Mouse (Mus musculus) cerebellum, postnatal 10 days (tissue): ENCODE results near the gene Cpa1.

Source experiments
- DNase-seq, 2 experiments: peaks; one replicate each; pipeline ENCODE4 v3.0.0; 2021; ENCODE audit warnings: mixed read lengths in 2 of 2

Cpa1 gene

DNA sequence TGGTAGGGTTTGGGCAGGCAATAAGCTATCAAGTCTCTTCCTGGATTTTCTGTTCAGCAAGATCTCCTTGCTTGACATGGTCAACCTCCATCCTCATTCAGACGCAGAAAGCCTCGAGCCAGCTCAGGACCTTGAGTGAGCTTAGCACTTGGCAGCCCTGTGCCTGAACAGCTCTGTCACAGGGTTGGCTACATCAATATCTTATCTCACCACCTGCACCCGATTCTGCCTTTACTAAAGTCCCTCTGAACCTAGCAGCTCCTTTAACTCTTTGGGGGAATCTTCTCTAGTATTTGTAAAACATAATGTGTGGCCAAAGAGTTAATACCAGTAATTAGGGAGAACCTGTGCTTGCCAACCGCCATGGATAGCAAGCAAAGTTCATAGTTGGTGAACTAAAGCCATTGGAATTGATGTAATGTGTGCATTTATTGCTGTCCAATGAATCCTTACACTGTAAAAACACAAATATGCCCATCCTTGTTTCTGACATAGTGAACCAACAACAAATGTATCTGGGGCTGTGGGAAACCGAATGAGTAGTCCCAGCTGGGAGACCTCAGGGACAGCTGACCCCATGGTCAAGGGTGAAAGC lies at the start of gene Cpa1:
Gene Cpa1, plus strand, starts transcription at position 545 of the 595 bp plus-strand sequence.
- no peak for DNase-seq

DNA sequence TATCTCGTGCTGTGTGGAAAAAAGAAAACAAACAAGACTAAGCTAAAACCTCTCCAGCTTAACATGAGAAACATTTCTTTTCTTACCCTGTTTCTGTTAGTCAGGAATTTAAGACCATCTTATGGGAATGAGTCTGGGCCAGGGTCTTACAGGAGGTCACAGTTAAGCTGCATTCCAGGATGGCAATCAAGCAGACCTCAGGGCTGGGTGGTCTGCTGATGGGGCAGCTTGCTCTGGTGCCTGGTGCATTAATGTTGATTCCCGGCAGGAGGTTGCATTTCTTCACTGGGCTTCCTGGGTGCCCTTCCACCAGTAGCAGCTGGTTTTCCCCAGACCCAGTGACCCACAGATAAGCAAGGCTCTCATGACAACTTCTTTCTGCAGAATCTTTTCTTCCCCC lies 49.2 kb upstream of the Cpa1 start:
- no peak for DNase-seq

DNA sequence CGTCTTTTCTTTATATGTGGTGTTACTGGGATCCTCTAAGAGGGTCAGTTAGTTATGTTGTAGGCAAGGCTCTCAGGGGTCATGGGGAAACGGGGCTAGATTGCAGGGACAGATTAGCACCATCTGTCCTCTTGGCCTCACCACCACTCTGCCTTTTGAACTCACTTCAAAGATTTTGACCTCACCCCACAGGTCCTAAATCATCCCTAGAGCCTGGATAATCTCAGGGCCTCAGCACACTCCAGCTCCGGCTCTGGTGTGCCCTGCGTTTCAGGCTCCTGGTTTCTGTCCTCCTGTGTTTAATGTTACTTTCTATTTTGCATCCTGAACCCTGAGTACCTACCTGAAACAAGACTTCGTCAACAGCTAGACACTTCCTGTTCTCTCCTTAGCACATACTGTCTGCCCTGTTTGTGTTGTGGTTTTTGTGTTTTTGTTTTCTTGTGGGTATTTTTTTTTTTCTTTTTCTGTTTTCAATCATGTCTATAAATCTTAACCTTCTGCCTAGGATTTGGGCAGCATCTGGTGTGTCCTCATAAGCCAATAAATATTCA lies 47.1 kb upstream of the Cpa1 start:
- no peak for DNase-seq

DNA sequence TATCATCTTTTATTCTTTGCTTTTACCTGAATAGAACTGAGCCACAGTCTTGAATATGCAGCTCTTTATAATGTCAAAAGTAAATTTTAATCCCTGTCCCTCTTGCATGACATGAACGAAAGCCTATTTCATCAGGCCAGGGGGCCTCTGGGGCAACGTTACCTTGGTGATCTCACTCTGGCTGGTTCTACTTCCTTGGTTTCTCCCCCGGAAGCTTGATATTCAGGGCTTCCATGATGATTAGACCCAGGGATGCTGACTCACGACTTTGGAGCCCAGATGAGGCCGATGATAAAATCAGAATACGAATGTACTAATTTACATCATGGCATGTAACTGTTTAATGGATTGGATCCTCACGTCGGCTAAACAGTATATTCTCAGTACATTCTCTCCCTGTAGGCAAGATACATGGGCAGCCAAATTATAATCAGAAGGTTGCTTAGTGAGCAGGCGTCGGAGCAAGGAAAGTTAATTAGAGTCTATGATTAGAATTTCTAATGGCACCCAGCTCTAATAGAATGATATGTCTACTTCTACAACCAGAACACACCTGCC lies 46.5 kb upstream of the Cpa1 start:
- DNase-seq, result no peak

DNA sequence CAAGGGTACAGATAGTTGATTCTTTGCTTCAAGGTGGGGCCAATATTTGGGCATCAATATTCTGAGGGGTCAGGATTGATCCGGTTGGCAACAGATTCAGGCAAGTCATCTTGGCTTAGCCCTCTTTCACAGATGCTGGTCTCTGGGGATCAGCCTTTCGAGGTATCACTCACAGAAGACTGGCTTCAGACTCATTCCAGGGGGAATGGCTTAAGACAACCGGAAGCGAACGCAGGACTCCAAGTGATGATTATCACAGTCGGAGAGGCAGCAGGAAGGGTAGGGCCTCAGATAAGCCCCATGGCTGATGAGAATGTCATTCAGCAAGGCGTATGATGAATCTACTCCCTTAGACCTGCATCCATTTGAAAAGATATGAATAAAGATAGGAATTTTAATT lies 44.7 kb upstream of the Cpa1 start:
- DNase-seq, result no peak

DNA sequence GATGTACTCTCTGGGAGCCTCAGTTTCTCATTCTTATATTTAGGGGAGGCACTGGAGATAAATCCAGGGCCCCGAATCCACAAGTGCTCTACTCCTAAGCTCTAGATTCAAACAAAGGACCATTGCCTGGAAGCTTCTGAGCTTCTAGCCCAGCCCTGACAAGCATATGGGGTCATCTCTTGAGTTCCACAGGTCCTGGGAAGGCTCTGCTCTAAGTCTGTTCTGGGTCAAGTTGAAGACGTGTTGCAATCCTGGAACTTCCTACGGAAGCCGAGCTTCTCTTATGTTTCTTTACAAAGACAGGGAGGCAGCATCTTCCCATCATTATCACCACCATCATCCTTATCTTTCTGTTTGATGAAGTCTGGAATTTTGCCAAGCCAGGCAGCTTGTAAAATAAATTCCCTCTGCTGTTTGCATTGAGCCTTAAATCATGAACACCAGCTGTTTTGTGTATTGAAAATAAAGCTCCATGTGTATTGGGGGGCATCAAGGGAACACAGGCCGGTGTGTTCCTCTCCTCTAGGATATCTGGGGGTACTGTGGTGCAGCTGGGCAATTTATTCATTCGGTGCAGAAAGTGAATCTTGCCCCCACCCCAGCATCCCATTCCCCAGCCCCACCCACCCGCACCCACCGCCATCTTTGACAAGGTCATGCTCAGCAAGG lies 42.7 kb upstream of the Cpa1 start:
- no peak for DNase-seq

DNA sequence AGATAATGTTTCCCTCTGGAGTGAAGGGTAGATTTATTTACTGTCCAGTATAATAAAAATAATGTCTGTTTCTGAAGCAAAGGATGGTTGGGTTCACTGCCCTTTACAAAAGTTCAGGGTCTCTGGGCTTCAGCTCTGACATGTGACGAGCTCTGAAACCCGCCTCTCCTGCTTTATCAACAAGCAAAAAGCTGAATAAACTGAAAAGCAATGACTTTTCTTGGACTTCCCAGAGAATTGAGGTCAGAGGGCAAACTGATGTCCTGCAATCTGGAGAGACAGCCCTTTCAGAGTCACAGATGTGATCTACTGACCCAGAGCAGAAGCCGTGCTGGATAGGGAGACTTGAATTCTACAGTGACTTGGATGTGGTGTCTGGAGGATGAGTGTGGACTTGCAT lies 39.0 kb upstream of the Cpa1 start:
- no peak for DNase-seq

DNA sequence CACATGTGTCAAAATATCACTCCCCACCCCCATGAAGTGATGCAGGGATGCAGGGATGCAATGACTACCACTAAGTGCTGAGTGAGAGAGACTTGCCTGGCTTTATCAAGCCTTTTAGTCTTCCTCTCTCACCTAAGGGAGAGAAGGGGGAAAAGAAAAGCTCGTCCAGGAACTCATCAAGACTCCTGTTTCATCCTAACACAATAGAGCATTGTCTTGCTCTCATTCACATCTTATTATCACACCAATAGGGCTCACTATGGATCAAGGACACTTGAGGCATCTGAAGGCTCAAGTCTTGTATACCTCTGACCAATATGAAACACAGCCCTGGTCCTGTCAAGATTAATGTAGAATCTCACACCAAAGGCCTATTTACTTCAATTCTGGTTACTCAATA lies 38.0 kb upstream of the Cpa1 start:
- no peak for DNase-seq

DNA sequence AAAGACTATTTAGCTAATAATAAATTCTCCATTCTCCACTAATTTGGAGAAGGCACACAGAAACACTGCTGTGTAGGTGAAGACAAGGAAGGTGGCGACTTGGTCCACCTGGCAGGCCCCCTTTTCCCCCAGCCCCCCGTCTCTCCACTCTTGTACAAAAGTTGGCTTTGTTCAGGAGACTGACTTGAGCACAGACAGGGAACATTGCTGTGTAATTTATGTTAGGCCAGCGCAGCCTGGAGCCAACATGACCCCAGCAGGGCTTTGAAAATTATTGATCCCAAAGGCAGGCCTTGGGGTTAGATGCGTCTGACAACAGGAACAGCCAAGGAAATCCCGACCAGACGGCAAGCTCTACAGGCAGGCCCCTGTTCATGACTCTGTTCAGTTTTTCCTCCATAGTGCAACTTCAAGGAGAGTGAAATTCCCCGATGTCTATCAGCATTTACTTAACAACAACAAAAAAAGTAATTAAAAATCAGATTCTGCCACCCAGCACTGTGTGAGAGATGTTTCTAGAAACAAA lies 34.6 kb upstream of the Cpa1 start:
- DNase-seq, result no peak

DNA sequence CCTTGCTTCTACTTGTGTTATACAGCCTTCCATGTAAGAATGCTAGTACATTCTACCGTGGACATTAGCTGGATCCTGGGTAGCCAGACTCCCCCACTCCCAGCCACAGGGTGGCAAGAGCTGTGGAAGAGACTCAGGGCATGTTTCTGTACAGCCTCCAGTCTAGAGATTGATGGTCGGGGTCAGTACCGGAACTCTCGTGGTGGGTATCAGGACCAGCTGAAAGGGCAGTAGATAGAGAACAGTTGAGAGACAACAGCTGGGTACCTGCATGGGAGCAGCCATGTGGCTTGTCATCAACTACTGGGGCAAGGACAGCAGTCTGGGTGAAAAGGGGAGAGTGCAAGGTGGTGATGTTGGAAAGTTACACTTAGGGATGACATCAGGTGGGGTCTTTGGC lies 33.9 kb upstream of the Cpa1 start:
- DNase-seq, result no peak

DNA sequence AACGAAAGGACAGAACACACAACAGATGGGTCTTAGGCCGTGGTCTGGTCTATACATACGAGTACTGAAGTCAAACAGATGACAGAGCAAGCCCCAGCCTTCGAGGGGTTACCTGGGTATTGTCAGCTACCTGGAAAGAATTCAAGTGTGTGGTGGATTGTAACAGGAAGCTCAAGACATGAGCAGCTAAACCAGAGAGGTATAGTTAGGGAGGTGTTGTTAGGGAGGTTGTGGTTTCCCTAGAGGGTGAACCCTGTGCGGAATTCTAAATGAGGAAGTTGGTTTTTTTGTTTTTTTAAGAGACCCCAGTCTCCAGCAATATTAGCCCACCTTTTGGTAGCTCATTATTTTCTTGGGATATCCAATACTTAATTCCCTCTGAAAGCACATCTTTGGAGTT lies 33.3 kb upstream of the Cpa1 start:
- no peak for DNase-seq

DNA sequence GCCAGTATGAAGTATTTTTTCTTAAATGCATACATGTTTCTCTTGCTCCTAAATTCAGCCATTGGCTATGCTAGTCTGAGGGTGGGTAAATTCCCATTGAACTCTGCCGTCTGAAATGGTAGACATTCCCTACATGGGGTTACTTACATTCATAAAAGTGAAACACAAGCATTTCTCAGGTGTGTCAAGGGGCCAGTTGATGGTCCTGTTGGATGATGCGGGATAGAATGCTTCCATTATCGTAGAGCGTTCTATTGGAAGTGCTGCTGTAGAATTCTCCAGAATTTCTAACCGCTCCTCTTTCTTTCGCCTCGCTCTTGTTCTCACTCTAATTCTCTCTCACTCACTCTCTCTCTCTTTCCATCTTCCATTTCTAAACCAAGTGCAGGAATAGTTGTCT lies 28.3 kb upstream of the Cpa1 start, which contains the start of gene Cpa5:
Gene Cpa5, plus strand, starts transcription at position 301 of the 400 bp plus-strand sequence.
- DNase-seq, result no peak

DNA sequence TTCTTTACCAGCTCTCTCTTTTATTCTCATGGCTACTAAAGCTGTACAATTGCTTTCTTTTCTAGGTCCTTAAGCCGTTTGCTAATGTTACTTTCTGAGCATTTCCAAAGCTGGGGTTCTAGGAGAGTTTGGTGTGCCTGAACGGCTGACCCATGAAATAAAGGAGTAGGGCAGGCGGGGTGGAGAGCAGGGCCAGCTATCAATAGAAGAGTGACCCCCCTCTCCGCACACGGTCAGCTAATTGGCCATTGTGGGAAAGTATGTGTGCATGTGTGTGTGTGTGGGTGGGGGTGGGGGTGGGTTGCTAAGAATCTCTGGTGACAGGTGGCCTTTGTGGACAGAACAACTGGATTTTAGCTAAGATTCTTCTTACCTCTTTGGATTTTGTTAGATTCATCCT lies 27.8 kb upstream of the Cpa1 start:
- no peak for DNase-seq

DNA sequence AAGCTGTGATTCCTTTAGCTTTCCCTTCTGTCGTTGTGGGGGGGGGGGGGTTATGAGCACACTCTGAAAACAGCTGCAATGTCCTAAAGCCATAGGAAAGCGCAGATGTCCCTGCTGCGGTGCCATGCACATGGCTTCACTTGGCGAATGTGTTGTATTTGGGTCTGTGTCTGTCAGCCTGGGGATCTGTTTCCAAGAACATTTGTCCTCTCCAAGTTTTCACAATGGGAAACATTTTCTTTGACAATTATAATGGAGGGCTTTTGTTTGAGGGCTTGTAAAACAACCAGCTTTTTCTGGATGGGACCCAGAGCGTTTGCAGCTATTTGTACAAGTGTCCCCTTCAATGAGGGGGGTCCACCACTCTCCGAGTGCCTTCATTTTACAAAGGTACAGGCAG lies 24.8 kb upstream of the Cpa1 start:
- DNase-seq, result peak; percentile 23 to 33

DNA sequence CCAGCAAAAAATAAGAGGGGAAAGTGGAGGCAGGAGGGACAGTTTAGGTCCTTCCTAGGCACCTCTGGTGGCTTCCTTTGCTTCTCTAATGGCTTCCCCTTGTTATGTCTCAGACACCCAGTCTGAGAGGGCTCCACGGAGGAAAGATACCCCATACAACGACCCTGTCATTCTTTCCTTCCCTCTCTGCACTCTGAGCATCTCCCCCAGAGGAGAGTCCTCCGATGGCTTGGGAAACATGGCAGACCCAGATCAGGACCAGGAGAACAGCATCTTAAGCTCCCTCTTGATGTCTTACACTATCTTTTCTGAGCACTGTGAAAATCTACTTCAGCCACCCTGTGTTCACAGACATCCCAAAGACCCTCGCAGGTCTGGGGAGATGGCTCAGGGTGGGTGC lies 23.3 kb upstream of the Cpa1 start:
- DNase-seq, result no peak

DNA sequence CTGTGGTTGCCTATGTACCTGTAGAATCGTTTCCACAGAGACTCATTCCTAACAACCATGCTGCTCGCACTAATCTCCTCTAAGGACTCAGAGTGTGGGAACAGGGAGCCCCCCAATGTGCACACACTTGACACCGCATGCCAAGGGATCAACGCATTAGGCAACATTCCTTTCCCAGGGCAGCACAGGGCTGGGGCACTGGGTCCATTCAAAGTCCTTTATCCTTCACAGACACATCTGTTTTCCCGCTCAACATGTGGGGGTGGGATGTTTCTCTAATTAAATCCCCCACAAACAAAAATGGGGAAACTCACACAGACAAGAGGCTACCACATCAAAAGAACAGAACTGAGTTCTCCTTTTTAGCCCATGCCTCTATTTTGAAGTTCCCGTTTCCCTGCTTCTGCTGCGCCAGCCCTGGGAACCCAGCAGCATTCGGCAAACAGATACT lies 22.5 kb upstream of the Cpa1 start:
- no peak for DNase-seq

DNA sequence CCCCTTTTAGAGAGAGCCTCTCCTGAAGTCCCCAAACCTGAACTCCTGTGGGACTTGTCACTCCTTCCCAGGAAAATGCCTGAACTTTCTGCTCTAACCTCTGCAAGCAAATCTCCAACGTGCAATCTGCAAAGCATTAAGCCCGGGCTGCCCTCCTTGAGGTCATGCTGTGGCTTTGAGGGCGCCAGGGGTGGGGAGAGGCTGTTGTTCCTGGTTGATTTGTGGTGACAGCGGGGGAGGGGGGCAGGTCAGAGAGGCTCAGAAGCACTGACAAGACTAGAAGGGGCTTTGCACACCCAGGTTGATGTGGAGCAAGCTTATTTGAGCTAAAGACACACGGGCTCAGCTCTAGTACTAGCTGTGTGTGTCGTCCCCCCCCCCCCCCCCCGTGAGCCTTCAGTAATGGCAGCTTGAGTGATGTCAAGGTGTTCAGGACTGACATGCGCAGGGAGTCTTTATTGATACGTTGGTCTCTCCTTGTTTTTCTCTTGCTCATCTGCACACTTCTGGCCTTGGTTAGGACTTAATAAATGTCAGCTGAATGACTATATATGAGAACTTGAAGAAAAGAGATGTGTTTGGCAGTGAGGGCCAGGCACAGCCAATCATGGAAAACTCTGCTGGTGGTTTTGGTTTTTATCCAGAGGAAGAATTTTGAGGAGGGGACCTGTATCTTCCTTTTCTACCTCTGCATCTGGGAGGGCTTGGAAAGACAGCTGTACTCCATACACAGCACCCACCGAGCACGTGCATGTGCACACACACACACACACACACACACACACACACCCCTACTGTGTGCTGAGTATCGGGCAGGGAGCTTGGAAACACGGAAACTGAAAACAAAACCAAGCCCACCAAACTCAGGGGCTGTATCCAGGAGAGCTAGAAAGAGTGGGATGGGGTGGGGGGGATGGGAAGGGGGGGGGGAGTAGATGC lies 21.7 kb upstream of the Cpa1 start:
- DNase-seq, result peak; percentile 24 to 29

DNA sequence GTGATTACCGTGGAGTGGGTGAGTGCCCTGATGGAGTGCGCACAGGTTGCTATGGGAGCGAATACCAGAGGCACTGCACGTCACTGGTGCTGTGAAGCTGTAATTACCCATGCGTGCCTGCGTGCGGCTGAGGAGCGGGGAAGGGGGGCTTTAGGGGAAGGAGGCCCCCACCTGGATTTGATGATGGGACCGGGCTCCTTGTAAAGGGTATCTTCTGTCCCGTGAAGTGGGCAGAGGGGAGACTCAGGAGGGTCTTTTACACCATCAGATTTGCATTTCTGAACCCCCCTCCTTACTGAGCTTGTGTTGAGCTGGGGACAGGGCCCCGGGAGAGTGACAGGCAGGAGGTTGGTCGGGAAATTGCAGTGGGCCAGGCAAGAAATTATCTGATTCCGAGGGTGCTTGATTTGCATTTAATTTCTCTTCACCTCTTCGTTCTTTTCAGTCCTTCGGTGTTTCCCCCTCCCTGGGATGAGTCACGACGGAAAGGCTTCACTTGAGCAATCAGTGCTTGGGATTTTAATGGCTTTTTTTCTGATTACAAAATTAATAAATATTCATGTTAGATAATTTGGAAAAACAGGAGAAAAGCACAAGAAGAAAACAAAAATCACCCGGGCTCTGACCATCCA lies 20.9 kb upstream of the Cpa1 start:
- DNase-seq, result peak; percentile 64 to 70

DNA sequence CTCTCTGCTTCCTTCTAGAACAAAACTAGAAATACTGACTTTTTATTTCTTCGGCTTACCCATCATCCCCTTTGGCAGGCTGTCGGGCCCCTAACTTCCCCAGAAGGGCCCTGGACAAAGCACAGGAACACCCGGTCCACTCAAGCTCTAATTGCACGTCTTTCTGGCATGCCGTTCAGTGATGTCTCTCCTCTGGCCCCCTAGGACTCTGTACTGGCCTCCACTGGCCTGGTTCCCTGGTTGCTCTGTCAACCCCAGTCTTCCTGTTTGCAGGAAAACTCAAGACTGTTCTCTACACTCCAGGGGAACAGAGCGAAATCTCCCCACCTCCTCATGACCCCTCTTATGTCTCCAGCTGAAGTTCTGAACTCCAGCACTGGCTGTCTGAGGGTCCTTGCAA lies 20.3 kb upstream of the Cpa1 start:
- DNase-seq, result peak in 1 of 2 experiments; percentile 12

DNA sequence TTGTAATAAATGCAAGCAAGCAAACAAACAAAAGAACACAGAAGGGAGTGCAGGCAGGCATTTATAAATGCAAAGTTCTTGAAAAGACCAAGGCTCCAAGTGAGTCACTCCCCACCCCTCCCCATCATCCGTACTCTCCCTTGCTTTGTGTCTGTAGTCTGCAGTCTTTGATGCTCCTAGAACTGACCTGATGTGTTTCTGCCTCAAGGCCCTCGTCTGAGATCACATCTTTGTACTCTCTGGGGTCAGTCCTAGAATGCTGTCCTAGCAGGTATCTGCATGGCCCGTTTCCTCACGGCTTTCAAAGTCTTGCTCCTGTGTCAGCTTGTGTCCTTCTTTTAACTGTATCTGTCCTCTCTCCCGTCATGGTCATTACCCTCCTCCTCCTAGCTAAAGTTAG lies 19.4 kb upstream of the Cpa1 start:
- no peak for DNase-seq

DNA sequence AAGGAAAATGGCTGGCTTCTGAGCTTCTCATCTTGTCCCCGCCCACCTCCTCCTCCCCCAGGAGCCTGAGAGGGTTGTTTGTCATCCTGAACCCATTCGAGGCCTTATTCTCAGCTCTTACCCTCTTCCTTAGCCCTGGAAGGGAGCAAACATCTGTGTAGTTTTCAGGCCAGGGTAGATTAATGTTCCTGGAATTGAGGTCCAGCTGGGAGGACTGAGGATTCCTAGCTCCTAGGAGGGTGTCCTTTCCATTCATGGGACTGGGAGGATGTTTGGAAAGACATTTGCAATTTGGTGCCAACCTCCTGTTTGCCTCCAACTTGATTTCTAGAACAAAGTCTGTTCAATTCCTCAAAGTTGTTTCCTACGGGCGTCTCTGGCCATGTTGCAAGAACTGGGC lies 18.4 kb upstream of the Cpa1 start:
- no peak for DNase-seq

DNA sequence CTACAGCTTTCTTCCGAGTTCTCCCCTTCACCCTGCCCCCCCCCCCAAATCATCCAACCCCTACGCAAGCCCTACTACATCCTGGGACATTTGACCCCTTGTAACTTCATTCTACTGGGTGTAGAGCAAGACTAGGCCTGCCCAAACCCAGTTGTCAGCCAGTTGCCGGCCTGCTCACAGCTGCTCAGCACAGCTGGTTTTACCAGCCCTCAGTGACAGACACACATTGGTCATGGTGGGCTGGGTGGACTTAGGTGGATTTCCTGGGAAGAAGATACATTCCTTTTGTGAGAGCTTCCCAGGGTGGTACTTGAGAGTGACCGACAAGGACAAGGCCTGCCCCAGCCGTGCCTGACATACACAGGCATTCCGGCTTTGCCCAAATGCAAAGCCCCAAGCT lies 18.0 kb upstream of the Cpa1 start:
- DNase-seq, result no peak
